Mouse (Mus musculus): ENCODE results near the gene Sorbs1.

GRCm38 (mm10) chr19:40499141-40499540, 14.4 kb downstream of the Sorbs1 start:
- no peak for TF ChIP-seq POLR2A (IDR thresholded peaks at IDR 0.05; ENCODE audit: borderline replicate concordance, low read depth, low read length)
- TF ChIP-seq CTCF (IDR thresholded peaks at IDR 0.05; ENCODE audit: low read depth, low read length): no peak

All from bone marrow macrophage, adult 2 months (primary cell).